Mouse (Mus musculus) kidney, embryonic 16.5 days (tissue): ENCODE data around the gene As3mt. TPM values are rescaled to one million over a fixed set of nuclear protein-coding genes. Genes with fewer than 3 reads are reported as not detected.
"Not testable (repeated sequence)": the region's sequence is repeated elsewhere in the genome, so short reads cannot be mapped to it uniquely, and the experiment has no call there.

Experiments used
- ATAC-seq: fragments of 200-750 bp; cut with Nextera tagmentation; 2 replicates; pipeline ENCODE4 v1.8.0; 2017; ENCODE audit warnings: moderate TSS enrichment; ENCODE audit not compliant: low FRiP score, low TSS enrichment
- H3K27ac ChIP-seq: fragments of 300-500 bp; sonication (generic); 2 replicates; pipeline ENCODE4 v1.5.1; 2014; ENCODE audit warnings: low read length
- H3K27me3 ChIP-seq: fragments of 300-500 bp; sonication (generic); 2 replicates; pipeline ENCODE4 v1.6.1; 2014; ENCODE audit warnings: low read length, control low read depth, mixed read lengths; ENCODE audit not compliant: insufficient read depth
- H3K36me3 ChIP-seq: fragments of 300-500 bp; sonication (generic); 2 replicates; pipeline ENCODE4 v1.6.1; 2014; ENCODE audit warnings: low read length, control low read depth, mixed read lengths; ENCODE audit not compliant: insufficient read depth
- H3K4me1 ChIP-seq: fragments of 300-500 bp; sonication (generic); 2 replicates; pipeline ENCODE4 v1.6.1; 2014; ENCODE audit warnings: low read length, control low read depth, mixed read lengths; ENCODE audit not compliant: insufficient read depth
- H3K4me2 ChIP-seq: fragments of 300-500 bp; sonication (generic); replicated peaks from 2 replicates; pipeline ENCODE4 v1.6.1; 2014; ENCODE audit warnings: low read depth, low read length
- H3K4me3 ChIP-seq: fragments of 300-500 bp; sonication (generic); 2 replicates; pipeline ENCODE4 v1.5.1; 2014; ENCODE audit warnings: mild to moderate bottlenecking, low read length
- H3K9ac ChIP-seq: fragments of 300-500 bp; sonication (generic); replicated peaks from 2 replicates; pipeline ENCODE4 v1.6.1; 2014; ENCODE audit warnings: low read length
- H3K9me3 ChIP-seq: fragments of 300-500 bp; sonication (generic); 2 replicates; pipeline ENCODE4 v1.6.1; 2016; ENCODE audit warnings: low read length, control low read depth
- WGBS: fragments of 180-500 bp; shearing (Covaris S2); extraction: QIAGEN DNeasy Blood & Tissue Kit; methylation state at CpG from one replicate; pipeline ENCODE4 v1.1.7; 2014; 5-methylcytosine and 5-hydroxymethylcytosine counted together
- polyA plus RNA-seq: library from polyadenylated mRNA; unstranded; fragments of >200 nt; fragmentation: Nextera tagmentation; extraction: Ambion mirVana; gene quantifications from 2 replicates; pipeline ENCODE4 v1.2.1, GENCODE M21; 2015

Gene As3mt
- polyA plus RNA-seq, 1 experiment from 2014 or later: 57.0 TPM

DNA sequence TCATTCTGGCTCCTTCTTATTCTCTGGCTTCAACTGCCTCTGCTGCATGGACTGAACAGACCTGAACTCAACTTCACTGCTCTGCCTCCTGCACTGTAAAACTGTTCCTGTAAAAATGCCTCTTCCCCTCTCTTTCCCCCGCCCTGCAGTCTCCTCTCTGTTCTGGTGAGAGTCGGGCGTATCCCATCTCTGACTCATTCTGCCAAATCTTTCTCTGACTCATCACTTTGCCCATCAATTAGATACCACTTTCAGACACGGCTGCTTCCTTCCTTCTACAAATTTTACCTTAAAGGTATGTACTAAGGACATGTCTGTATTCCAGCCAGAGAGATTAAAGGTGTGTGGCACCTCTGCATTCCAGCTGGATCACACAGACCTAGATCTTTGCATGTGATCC, 10.9 kb downstream of the As3mt start:
- Histone ChIP-seq H3K27ac (no peak overlapping the region), H3K4me1 (no peaks in the 10 kb centered on the region), H3K9ac (no peak overlapping the region), H3K9me3 (peaks cover 7% of the 10 kb centered on the region; the same call in 1 of the 2 replicates), H3K4me3 (no peak overlapping the region), H3K4me2 (no peak overlapping the region), H3K27me3 (no peaks in the 10 kb centered on the region), H3K36me3 (peaks cover 23% of the 10 kb centered on the region)
- no peak for ATAC-seq
- 84% methylated on average over 4 of the region's 4 CpGs for WGBS

DNA sequence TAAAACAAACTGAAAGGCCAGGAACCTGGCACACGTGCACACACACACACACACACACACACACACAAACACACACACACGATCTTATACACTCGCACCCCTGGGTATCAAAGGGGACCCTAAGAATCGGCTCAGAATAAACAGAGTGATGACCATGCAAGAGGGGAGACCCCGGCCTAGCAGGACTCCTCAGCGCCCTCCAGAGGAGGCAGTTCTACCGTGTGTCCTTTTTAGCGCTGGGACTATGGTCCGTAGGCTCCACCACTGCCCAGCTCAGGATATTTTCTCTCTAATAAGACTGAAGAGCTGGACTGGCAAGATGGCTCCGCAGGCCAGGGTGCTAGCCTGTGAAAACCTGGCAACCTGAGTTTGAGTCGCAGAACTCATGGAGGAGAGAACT, 17.2 kb downstream of the As3mt start:
- no peak for ATAC-seq
- Histone ChIP-seq H3K27me3 (no peaks in the 10 kb centered on the region), H3K9ac (no peak overlapping the region), H3K4me3 (no peak overlapping the region), H3K36me3 (peaks cover 11% of the 10 kb centered on the region; the same call in 1 of the 2 replicates), H3K4me1 (peaks cover 7% of the 10 kb centered on the region; the same call in 1 of the 2 replicates), H3K27ac (no peak overlapping the region), H3K4me2 (no peak overlapping the region), H3K9me3 (no peaks in the 10 kb centered on the region; the same call in 1 of the 2 replicates)
- 71% methylated on average over 11 of the region's 11 CpGs for WGBS

DNA sequence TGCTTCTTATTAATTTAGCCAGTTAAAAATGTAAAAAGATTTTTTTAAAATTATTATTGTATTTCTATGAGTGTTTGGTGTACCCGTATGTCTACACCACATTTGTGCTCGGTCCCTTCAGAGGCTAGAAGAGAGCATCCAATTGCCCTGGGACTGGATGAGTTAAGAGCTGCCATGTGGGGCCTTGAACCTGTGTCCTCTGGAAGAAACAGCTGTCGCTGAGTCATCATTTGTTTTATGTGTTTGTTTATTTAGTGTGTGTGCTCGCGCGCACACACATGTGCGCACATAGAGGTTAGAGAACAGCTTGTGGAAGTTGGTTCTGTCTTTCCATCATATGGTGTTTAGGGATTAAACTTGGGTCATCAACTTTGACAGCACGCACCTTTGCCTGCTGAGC, 18.9 kb downstream of the As3mt start:
- Histone ChIP-seq H3K27me3 (no peaks in the 10 kb centered on the region), H3K36me3 (peaks cover 6% of the 10 kb centered on the region; the same call in 1 of the 2 replicates), H3K4me3 (no peak overlapping the region), H3K4me2 (no peak overlapping the region), H3K9me3 (no peaks in the 10 kb centered on the region; the same call in 1 of the 2 replicates), H3K27ac (no peak overlapping the region), H3K9ac (no peak overlapping the region), H3K4me1 (peaks cover 7% of the 10 kb centered on the region; the same call in 1 of the 2 replicates)
- 91% methylated on average over 8 of the region's 8 CpGs for WGBS
- ATAC-seq: no peak

DNA sequence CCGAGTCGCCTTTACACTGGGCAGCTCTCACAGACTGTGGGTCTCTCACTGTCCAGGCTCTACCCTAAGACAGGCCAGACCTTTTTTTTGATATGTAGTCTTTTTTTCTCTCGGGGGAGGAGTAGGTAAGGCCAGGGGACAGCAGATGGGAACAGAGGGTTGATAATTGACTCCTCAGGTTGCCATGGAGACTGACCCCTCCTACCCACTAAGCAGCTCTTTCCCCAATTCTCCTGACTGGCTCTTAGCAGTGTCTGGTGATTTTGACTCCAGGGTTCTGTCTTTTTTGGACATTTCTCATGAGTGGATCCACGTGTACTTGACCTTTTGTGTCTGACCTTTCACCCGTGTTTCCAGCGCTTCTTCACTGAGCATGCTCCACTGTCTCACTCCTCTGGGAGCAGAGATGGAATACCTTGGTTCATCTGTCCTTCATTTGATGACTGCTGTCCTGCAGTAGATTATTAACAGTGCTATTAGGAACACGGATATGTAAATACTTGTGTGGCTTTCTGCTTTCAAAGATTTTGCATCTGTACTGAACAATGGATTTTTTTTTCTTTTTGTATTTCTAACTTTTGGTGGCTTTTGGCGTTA, 20.0 kb downstream of the As3mt start:
- peak; percentile 65 for ATAC-seq
- Histone ChIP-seq H3K9ac (no peak overlapping the region), H3K4me3 (no peak overlapping the region), H3K9me3 (no peaks in the 10 kb centered on the region; the same call in 1 of the 2 replicates), H3K4me1 (peaks cover 7% of the 10 kb centered on the region; the same call in 1 of the 2 replicates), H3K27me3 (no peaks in the 10 kb centered on the region), H3K36me3 (no peaks in the 10 kb centered on the region), H3K4me2 (no peak overlapping the region), H3K27ac (no peak overlapping the region)
- 49% methylated on average over 8 of the region's 8 CpGs for WGBS

DNA sequence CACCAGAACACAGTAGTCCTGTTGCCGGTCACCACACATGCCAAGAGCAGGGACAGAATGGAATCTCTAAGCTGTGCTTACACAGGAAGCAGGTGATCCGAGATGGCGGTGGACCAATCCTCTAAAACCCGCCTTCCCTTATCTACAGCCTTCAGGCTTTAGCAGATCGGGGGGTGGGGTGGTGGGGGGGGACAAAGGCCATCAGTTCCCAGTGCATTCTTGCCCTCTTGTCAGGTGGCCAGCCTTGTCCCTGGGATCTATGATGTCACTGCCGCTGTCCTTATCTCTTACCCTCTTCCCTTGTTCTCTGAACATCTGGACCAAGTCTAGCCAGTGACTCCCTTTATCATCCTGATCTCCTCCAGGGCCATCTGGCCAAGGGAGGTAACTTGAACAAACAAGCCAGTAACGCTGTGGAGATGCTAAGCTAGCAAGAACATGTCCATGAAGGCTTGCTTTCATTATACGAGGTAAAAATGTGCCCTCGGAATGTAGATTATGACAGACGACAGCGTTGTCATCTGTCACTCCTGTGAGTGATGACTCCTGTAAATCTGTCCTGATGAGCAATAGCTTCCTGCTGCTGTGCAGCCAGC, 20.8 kb downstream of the As3mt start:
- Histone ChIP-seq H3K27me3 (no peaks in the 10 kb centered on the region), H3K4me2 (no peak overlapping the region), H3K27ac (no peak overlapping the region), H3K36me3 (no peaks in the 10 kb centered on the region), H3K9ac (no peak overlapping the region), H3K4me3 (no peak overlapping the region), H3K9me3 (no peaks in the 10 kb centered on the region; the same call in 1 of the 2 replicates), H3K4me1 (peaks cover 7% of the 10 kb centered on the region; the same call in 1 of the 2 replicates)
- WGBS: 59% methylated on average over 11 of the region's 11 CpGs
- ATAC-seq: peak; percentile 31; the same call in 1 of the 2 replicates

DNA sequence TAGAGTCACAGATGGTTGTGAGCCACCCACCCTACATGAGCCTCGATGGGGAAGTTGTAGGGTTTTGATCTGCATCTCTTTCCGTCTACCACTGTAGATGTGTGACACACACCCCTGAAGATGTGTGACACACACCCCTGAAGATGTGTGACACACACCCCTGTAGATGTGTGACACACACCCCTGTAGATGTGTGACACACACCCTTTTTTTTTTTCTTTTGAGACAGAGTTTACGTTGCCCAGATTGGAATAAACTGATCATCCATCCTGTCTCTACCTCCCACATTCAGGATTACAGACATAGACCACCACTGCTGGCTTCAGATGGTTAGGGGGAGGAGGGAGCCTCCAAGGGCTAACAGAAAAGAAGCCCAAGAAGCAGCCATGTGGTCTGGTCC, 21.7 kb downstream of the As3mt start:
- Histone ChIP-seq H3K4me2 (no peak overlapping the region), H3K4me3 (no peak overlapping the region), H3K36me3 (no peaks in the 10 kb centered on the region), H3K27ac (no peak overlapping the region), H3K9me3 (no peaks in the 10 kb centered on the region; the same call in 1 of the 2 replicates), H3K4me1 (peaks cover 7% of the 10 kb centered on the region; the same call in 1 of the 2 replicates), H3K9ac (no peak overlapping the region), H3K27me3 (no peaks in the 10 kb centered on the region)
- ATAC-seq: no peak
- 82% methylated on average over 3 of the region's 3 CpGs for WGBS

DNA sequence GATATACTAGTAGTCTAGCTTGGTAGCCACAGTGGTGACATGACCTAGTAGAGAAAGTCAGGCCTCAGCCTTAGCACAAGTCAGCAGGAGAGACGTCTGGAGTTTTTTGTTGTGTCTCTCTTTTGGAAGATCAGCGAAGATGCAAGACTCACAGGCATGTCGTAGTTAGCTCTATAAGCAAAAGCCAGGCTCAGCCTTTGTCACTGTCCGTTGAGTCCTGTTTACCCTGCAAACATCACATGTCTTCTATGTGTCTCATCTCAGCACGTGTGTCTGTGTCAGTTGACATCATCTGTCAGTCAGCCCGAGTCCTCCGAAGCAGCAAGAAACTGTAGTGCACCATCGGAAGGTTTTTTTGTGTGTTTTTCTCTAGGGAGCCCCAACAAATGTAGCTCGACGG, 24.1 kb downstream of the As3mt start:
- Histone ChIP-seq H3K4me3 (no peak overlapping the region), H3K27ac (no peak overlapping the region), H3K9me3 (no peaks in the 10 kb centered on the region; the same call in 1 of the 2 replicates), H3K4me1 (peaks cover 7% of the 10 kb centered on the region; the same call in 1 of the 2 replicates), H3K27me3 (no peaks in the 10 kb centered on the region), H3K9ac (no peak overlapping the region), H3K36me3 (no peaks in the 10 kb centered on the region), H3K4me2 (no peak overlapping the region)
- no peak for ATAC-seq
- 92% methylated on average over 10 of the region's 10 CpGs for WGBS

DNA sequence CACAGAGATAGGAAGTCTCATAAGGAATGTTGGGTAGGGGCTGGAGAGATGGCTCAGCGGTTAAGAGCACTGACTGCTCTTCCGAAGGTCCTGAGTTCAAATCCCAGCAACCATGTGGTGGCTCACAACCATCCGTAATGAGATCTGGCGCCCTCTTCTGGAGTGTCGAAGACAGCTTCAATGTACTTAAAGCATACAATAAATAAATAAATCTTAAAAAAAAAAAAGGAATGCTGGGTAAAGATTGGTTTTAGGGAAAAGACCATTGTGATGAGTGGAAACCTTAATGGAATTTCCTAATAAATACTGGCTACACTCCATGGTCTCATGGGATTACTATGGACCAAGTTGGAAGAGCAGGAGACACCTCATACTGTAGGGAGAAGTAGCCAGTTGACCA, 25.4 kb downstream of the As3mt start:
- H3K4me2 ChIP-seq, ATAC-seq, H3K36me3 ChIP-seq, H3K27ac ChIP-seq, H3K9ac ChIP-seq, H3K27me3 ChIP-seq, H3K9me3 ChIP-seq, H3K4me1 ChIP-seq, H3K4me3 ChIP-seq: not testable (repeated sequence)
- WGBS: 94% methylated on average over 5 of the region's 5 CpGs

DNA sequence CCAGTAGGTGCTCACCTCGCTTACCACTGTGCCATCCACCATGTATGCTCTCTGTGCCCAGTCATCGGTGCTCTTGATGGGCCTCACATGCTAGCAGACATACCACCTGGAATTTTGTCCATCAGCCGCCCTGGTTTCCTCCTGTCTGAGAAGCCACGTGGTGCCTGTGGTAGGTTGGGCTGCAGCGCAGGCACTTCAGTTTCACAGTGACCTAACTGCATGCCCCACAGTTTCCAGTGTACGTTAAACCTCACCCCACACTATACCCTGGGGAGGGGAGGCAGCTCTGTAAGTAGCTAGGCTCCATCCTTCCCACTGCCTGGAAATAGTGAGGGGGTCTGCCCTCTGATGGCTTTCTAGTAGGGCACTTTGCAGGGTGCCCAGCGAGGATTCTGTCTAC, 26.4 kb downstream of the As3mt start:
- Histone ChIP-seq H3K4me3 (no peak overlapping the region), H3K4me1 (no peaks in the 10 kb centered on the region), H3K36me3 (no peaks in the 10 kb centered on the region), H3K27me3 (no peaks in the 10 kb centered on the region), H3K4me2 (no peak overlapping the region), H3K27ac (no peak overlapping the region), H3K9ac (no peak overlapping the region), H3K9me3 (no peaks in the 10 kb centered on the region)
- no peak for ATAC-seq
- WGBS: 87% methylated on average over 7 of the region's 7 CpGs

DNA sequence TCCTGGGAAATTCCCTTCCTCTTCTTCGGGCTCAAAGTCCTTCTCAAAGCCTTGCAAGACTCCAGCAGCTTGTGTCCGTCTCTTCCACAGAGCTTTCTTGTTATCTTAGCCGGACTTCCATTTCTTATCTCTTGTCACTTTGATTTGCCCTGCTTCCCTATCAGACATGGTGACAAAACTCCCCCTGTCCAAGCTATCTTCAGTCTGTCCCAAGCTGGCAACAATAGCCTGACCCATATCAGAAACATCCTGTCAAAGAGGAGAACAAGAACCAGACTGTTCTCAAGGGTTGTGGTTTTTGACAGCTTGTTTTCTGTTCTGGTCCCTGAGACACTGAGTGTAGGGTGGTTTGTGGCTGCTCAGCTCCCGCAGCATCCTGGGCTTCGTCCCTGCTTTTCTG, 28.0 kb downstream of the As3mt start:
- H3K4me3 ChIP-seq: no peak overlapping the region

More for the DNA sequence above, 28.0 kb downstream of the As3mt start:
- Histone ChIP-seq H3K27me3 (no peaks in the 10 kb centered on the region), H3K9ac (no peak overlapping the region), H3K9me3 (no peaks in the 10 kb centered on the region), H3K4me2 (no peak overlapping the region), H3K27ac (no peak overlapping the region), H3K36me3 (no peaks in the 10 kb centered on the region), H3K4me1 (no peaks in the 10 kb centered on the region)
- ATAC-seq: no peak
- WGBS: 65% methylated on average over 5 of the region's 5 CpGs
